Mouse (Mus musculus) frontal cortex, postnatal 10 days (tissue): Measurements from ENCODE around the gene Lrrc55.
"Not testable (repeated sequence)": the region's sequence is repeated elsewhere in the genome, so short reads cannot be mapped to it uniquely, and the experiment has no call there.

Experiments
- DNase-seq, 2 experiments: peaks; one replicate each; pipeline ENCODE4 v3.0.0; 2022; ENCODE audit warnings: low spot score in 2 of 2, mixed read lengths in 1 of 2

Gene Lrrc55

DNA sequence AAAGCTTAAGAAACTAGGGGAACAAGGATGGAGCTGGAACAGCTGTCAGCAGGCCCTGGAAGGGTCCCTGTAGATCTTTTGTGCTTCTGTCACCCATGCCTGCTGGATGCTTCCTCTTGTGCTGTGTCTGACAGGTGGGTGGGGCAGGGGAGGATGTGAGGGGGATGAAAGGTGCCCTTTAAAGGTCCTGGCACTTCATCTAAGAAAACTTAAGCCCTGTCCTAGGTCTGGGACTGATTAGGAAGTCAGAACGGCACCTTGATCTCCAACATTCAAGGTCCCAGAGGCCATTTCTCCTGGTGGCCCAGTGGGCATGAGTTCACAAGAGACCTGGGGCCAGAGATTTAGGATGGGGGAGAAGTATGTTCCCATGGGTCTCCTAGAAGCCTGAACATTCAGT is at the start of gene Lrrc55:
Gene Lrrc55 (minus strand): TSS at position 297 of the 400 bp plus-strand sequence.
- DNase-seq: no peak

DNA sequence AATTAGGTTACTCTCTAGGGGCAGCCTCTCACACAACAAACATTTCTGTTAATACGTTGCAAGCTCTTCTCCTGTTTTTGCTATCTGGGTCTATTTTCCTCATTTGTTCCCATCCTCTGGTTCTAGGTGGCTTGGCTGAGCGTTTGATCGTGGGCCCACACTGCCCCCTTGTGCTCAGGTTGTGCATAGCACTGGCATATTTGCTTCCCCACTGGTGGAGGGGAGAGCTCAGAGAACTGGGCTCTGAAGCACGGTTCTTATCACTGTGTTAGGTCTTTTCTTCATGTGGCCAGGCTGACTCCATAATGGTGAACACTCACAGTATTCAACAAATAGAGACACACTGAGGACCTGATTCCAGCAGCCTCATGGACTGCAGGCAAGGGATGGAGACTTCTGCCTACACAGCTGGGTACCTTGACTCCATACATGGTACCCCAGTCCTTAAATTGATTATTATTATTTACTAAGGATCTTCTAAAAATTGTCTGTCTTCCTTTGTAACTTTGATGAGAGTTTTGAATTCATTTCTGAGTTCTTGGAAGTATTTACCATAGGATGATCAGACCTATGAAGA is 49.6 kb upstream of the Lrrc55 start:
- peak; percentile 56 to 78 for DNase-seq

DNA sequence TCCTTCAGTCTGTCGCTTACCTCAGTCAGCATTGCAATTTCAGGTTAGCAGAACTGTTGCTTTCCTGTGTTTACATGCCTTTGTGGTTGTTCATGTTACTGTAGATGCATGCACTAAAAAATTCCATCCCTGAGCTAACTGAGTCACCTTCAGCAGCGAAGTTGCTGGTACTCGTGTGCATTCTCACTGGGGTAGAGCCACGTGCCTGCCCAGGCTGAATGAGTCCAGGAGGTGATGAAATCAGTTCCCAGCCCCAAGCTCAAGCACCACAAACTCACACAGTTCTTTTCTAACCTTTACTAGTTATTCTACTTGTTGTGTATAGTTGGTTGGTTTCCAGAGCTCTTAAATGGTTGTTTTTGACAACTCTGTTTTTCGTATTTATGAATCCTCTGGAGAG is 48.7 kb upstream of the Lrrc55 start:
- DNase-seq: no peak

DNA sequence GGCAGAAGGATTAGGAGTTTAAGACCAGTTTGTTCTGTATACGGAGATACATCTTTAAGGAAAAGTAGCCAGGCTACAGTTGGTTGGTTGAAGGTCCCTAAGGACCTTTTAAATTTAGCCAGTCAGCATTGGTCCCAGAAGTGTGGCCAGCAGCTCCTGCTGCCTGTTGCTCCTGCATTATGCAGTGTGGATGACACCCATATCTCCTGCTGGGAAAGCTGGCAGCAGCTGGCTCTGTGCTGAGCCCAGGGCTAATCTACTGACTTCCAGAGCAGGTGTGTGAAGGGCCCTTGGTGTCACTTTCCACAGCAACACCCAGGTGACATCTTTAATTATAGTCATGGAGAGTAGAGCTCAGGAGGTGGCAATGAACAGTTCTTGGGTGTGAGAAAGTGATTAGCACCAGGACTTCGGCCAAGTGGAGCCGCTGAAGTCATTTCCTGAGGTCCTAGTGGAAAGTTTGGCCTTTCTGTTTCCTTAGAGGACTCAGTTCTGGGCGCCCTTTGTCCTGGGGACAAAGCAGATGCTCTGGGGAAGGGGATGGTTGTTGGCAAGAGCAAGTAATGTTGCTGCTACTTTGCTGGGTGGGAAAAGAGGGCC is 41.2 kb upstream of the Lrrc55 start:
- no peak for DNase-seq

DNA sequence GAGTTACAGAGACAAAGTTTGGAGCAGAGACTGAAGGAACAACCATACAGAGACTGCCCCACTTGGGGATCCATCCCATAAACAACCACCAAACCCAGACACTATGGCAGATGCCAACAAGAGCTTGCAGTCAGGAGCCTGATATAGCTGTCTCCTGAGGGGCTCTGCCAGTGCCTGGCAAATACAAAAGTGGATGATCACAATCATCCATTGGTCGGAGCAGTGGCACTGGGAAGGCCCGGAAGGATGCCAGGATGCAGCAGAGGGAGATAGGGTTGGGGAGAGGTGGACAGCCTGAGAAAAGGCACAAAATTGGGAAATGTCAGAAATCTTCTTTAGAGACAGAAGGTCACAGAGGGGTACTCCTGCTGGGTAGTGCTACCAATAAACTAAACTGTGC is 40.2 kb upstream of the Lrrc55 start:
- DNase-seq: not testable (repeated sequence)

DNA sequence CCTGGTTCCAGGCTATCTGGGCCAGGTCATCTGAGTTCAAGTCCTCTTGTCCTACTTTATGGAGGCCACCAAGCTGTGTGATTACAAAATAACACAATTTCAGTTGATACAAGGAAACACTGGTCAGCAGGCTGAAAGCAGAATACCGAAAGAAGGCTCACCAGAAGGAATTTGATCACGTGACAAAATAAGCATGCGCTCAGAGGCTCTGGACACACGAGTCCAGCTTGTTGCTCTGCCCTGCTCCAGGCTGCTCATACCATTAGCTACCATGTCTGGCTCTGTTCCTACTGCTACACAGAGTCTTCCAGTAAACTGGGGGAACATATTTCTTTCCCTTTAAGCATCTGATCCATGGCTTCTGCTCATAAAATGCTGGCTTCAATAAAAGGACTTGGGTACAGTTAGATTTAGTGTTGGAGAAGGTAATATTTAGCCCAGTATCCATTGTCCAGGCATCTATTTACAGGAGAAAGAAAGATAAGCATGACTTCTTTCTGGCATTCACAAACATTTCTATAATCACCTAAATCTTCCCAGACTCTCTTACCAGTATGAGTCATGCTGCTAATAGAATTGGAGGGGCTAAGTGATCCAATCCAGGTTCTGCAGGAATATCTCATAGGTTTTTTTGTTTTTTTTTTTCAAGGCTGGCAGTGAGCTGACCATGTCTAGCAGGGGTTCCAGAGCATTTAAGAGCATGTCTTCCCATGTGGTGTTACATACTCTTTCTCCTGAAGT is 33.9 kb upstream of the Lrrc55 start:
- no peak for DNase-seq

DNA sequence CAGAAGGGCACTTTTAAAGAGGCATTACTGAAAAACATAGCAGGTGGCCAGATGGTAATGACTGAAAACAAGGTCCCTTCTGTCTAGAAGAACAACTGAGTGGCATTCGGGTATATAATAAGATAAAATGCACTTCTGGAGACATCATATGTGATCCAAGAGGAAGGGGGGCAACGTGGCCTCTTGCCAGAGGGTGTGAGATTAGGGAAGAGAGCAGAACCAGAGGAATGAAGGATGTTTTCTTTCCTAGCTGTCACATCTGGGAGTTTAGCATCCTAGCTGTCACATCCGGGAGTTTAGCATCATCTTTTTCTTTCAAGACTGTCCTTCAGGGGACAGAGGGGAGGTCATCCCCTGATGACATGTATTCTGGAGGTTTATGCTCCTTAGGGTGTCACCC is 32.6 kb upstream of the Lrrc55 start:
- no peak for DNase-seq

DNA sequence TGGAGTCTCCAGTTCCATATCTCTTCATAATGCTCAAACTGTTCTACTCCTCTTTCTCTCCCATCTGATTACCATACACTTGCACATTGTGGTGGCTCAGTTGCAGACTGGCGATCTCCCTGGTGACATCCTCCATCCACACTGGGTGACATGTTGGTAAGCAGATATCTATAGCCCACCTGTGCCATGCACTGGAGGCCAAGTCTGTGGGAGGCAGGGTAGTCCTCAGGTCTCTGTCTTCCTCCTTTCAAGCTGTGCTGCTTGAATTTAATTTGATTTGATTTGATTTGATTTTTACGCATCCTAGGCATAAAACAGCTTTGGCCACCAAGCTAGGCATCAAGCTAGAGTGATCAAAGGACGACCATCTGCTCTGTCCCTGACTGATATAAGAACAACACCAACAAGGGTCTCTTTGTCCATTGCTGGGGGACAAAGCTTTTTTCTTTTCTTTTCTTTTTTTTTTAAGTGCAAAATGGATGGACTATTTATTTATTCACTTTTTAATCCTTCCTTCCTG is 30.9 kb upstream of the Lrrc55 start:
- DNase-seq: no peak

DNA sequence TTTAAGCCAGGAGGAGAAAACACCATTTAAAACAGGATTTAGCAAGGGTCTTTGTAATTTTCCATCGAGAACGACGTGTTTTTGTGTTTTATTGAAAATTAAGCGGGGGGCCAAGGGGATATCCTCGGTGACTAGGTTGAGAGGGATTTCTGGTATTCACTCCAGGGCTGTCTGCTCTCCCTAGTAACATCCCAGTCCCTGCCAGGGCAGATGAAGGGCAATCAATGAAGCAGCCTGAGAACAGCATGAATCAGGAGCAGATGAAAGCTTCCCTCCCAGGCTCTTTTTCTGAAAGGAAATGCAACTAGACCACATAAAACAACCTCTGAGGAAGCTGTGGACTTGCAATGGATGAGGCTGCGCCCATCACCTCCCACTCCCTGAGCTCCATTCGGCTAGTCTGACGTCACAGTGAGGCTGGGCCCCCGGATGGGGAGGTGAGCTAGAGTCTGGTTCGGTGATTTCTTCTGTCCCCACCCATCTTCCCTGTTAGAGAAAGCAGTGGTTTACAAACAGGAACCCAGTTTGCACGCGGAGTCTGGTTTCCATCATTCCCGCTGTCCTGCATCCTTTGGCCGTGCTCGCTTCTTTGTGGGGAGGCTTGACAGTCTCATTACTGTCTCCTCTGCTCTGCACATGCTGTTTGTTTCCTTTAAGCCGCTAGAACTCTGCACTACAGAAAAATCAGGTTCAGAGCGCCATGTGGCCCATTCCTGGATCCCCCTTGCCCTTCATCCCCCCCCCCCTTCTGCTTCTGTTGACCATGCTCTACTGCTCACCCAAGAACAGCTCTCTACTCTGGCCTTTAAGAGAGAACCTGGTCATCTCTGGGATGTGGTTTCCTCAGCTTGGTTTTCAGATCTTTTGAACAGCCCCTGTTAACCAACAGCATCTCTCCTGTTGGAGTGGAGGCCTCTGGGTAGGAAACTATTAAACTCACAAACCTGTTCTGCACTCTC is 27.5 kb upstream of the Lrrc55 start:
- no peak for DNase-seq

DNA sequence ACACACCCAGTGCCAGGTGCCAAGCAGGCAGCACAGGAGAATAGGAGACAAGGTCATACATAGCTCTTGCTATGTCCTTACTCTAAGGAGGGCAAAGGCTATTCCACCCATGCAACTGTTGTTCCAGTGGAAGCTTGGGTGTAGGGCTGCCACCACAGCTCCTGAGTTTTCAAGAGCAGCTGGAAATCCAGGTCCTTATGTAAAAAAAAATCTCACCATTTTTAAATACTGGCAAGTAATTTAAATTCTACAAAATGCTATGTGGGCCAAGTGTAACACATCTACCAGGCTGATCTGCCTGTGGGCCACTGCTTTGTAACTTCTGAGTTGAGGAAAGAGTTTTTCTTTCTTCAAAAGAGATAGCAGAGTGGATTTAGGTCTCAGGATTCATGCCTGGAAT is 19.6 kb upstream of the Lrrc55 start:
- no peak for DNase-seq

DNA sequence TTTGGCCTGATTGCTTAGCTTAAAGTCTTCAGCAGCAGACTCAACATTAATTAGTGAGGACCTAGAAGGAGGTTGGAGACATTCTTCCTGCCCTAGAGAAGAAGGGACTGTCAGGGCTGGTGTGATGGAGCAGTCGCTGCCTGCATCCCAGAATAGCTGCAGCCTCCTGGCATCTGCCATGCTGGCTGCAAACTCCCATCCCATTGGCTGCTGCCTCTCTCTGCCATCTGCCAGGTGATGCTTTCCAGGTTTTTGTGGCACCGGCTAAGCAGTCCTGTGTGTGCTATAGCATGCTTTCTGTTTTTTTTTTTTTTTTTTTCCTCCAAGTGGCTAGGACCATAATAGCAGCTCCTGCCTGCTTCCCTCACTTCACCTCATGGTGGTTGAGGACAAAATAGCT is 16.7 kb upstream of the Lrrc55 start:
- peak; percentile 27 to 56 for DNase-seq

DNA sequence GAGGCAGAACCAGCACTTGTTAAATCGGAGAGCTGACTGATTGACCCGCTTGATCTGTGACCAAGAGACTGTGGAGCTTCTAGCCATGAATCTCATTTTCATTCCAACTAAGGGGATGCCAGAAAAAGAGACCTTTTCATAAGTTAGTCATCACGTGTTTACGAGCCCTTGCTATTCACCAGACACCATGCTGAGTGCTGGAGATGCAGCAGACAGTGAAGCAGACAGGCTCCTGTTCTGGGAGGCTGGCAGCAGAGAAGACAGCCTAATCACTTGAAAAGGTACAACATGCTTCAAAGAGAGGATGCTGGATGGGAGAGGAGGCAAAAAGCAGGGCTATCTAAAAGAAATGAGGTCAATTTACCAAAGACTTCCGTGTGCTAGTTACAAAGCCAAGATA is 12.3 kb upstream of the Lrrc55 start:
- no peak for DNase-seq

DNA sequence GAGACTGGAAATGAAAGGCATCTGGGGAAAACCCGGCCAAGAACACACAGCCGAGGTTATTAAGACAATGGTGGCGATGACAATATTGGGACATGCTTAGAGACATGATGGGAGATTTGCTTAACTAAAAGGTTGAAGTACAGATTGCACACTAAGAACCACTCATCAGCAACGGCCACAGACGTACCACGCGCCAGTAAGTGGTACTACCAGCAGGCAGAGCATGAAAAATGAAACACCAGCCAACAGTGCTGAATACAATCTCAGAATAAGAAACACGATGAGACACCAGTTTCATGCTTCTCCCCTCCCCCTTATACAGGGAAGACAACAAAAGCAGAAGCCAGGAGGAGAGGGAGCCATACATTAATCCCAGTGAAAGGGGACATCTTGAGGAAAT is 8.2 kb upstream of the Lrrc55 start:
- DNase-seq: no peak

DNA sequence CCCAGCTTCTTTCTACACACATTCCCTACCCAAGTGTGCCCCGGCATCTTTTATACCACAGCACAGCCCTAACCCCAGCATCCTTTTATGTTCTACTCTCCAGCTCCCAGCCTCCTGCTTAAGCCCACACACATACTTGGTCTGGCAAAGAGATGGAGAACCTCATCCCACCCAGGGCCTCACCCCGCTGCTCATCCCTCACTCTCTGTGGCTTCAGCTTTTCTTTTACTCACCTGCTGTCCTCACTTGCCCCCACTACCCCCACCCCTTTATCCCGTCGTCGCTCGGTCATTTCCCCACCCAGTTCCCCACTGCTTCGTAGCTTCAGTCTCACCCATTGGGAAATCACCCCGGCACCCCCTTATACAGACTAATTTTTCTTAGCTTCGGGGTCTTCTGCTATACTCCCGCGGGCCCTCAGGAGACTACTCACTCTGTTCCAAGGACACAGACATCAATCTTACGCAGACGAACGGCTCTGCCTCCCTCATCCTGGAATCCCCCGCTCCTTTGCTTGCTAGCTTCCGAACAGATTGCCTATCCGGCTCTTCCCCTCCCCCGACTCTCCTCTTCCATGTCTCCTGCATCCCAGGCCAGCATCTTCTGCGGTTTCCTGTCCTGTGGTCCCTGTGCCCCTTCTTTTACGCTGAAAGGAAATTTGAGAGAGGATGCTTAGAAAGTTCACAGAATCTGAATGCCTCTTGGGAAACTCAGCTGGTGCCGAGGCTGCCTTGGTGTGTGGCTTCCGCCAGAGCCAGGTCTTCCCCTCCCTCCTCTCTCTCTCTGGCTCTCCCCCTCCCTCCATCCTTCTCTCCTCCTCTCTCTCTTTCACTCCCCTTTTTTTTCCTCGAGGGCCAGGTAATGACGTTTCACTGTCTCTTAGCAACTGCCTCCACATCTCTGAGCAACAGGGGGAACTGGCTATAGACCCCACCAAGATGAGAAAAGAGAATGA is 1.3 kb upstream of the Lrrc55 start:
- peak; percentile 45 to 52 for DNase-seq

DNA sequence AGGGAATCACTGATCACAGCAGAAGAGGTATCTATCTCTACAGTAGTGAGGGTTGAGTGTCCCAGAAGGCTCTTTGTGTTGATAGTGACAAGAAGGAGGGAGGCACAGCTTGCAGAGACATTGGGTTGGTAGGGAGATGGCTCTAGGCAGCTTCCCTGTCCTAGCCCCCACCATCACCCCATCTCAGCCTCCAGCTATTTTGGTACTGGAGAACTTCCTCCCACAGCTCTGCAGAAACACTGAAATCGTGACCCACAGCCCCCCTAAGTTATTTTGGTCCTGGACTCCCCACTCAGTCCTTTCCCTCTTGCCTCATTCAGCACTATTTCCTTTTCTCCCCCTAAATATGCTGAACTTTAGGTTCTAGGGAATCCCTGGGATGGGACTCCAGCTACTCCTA is 2.4 kb downstream of the Lrrc55 start:
- DNase-seq: peak; percentile 12 to 22

DNA sequence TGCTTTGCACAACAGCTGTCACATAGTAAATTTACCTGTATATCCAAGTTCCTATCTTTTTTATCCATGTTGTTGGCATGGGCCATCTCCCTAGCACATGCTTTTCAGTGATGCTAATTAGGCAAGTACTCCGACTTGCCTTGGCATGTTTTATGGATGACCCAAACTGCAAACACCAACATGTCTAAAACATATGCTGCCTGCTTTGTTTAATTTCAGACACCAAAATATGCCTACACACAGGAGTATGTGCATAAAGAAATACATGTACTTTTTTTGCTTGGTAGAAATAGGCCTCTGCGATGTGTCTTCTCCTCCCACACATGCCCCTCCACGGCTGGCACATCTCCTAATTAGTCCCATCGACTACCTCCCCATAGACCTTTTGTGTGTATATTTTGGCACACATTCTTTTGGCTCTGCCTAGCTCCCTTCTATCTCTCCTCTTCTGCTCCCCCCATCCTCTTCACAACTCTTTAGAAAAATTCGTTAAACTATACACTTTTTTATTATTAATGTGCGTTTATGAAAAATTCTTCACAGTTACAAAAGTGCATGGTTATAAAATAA is 9.3 kb downstream of the Lrrc55 start:
- no peak for DNase-seq

DNA sequence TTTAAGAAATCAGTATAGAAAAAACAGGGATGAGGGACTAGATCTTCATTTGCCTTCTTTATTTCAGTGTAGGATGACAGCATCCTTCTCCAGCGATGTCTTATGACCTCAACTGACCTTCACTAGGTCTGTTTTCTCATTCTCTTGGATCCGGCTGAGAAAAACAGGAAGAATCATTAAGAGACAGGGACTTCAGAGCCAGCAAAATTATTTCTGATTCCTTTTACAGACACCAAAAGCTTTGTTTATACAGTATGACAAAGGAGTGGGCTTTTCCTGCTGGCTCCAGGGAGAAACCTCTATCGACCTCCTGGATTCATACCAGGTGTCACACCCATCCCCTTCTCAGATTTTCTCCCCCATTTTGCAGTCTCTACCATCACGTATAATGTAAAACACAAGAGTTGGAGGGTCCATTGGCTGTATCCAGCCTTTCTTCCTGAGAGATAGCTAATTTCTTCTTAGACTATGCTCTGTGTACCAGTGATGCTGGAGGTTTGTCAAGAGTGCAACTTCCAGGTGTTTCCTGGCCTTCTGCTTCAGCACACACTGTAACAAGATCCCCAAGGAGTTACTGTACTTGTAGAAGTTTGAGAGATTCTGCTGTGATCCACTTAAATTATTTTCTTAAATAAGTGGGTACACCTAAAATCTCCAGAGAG is 18.7 kb downstream of the Lrrc55 start:
- no peak for DNase-seq

DNA sequence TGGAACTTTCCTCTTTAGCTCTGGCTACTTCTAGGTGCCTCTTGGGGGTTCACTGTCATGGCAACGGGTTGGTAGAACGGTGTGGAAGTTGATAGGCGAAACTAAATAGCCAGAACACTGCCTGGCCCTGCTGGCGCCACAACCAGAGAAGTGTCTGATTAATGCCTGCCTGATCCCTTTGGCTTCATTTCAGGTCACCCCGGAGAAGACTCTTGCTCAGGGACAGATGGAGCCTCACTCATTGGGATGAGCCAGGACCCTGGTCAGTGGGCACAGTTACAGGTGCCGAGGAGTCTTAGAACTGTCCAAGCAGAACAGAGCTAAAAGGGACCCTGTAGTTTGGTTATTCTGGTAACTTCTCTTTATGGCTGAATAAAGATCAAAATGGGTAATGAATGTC is 23.5 kb downstream of the Lrrc55 start:
- DNase-seq: no peak

DNA sequence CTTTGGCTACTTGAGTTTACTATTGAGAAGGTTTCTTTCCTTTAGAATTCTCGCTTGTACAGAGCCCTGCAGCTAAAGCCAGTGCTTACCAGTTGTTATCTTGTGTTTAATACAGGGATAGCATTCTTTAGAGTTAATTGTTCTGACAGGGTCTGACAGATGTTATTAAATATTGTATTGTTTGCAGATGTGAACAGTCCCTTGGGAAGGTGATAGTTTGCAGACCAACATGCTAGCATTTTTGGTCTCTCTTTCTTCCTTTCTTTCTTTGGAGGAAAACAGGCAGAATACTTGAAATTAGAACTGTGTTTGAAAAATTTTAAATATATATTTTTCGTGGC is 24.3 kb downstream of the Lrrc55 start:
- DNase-seq: no peak
